Mouse (Mus musculus) limb, embryonic 11.5 days (tissue): ENCODE data around the gene Nup210l. TPM values are rescaled to one million over a fixed set of nuclear protein-coding genes. Genes with fewer than 3 reads are reported as not detected.

Source experiments
- microRNA counts: library from miRNA; unstranded; fragments of <30 nt; microRNA quantifications from one replicate; lab custom pipeline; 2016
- microRNA-seq: library from miRNA; unstranded; fragments of <30 nt; microRNA quantifications from one replicate; pipeline ENCODE4, GENCODE M21; 2016
- polyA plus RNA-seq: library from polyadenylated mRNA; unstranded; fragments of >200 nt; fragmentation: Nextera tagmentation; extraction: Ambion mirVana; gene quantifications from 2 replicates; pipeline ENCODE4 v1.2.1, GENCODE M21; 2014

Gene Nup210l
- polyA plus RNA-seq, 1 experiment from 2014 or later, result 0.49 TPM

MicroRNAs encoded within 50 kb of the gene (microRNA counts, 519-probe panel; counts per million panel counts)
- 4,146 counts per million, percentile 61 among the panel's probes with 10 or more counts for microRNA mmu-miR-190b (lab: Ali Mortazavi, UCI)

Small RNA genes lying within 50 kb of the gene (microRNA-seq; reads per million reads assigned to microRNA genes)
- 18.0 reads per million, percentile 28 among the genes with 10 or more reads in this experiment for gene Mir190b

Other genes with a start within 250 kb of the Nup210l start
- 0.13 and 0.40 TPM in 2 replicates for gene Il6ra, start 190.9 kb upstream of the Nup210l start, polyA plus RNA-seq
- 12.8 and 14.9 TPM in 2 replicates for gene Atp8b2, start 140.6 kb upstream of the Nup210l start, polyA plus RNA-seq
- 241 and 262 TPM in 2 replicates for gene Hax1, start 105.4 kb upstream of the Nup210l start, polyA plus RNA-seq
- 160 and 175 TPM in 2 replicates for gene 4933434E20Rik, start 52.5 kb upstream of the Nup210l start, polyA plus RNA-seq
- gene Ubap2l, start 51.5 kb upstream of the Nup210l start, polyA plus RNA-seq, result 238 and 289 TPM in 2 replicates
- gene Tpm3, start 31.5 kb upstream of the Nup210l start, polyA plus RNA-seq, result 578 and 605 TPM in 2 replicates
- gene Rps27, start 109.5 kb downstream of the Nup210l start, polyA plus RNA-seq, result 1,463 and 1,516 TPM in 2 replicates
- gene Rab13, start 109.6 kb downstream of the Nup210l start, polyA plus RNA-seq, result 15.4 and 16.9 TPM in 2 replicates
- gene Jtb, start 127.5 kb downstream of the Nup210l start, polyA plus RNA-seq, result 79.5 and 80.1 TPM in 2 replicates
- 11.0 and 11.3 TPM in 2 replicates for gene Creb3l4, start 139.4 kb downstream of the Nup210l start, polyA plus RNA-seq
- gene Slc39a1, start 144.0 kb downstream of the Nup210l start, polyA plus RNA-seq, result 58.0 and 58.3 TPM in 2 replicates
- gene Crtc2, start 150.0 kb downstream of the Nup210l start, polyA plus RNA-seq, result 16.7 TPM in 2 replicates
- 3.9 and 5.5 TPM in 2 replicates for gene Dennd4b, start 161.1 kb downstream of the Nup210l start, polyA plus RNA-seq
- gene Gatad2b, start 189.0 kb downstream of the Nup210l start, polyA plus RNA-seq, result 16.2 and 18.9 TPM in 2 replicates